In genomic region chr10:117491711-117492110, GRCm38 (mm10) we compare ENCODE assay signal across 16 mouse cellular contexts.
"Had no signal": no experiment of that assay in that cellular context is flagged by ENCODE, and none has a peak within 500 bp of the region (broad histone marks: within the 10 kb centered on the region; RNA-seq: fewer than 3 reads in every experiment).

No protein-coding gene starts in this region.

- H3K27me3 ChIP-seq: neural tube, embryonic 13.5 days; neural tube, embryonic 15.5 days; stomach, embryonic 15.5 days had no signal

- H3K9ac ChIP-seq: neural tube, embryonic 13.5 days; neural tube, embryonic 15.5 days; stomach, embryonic 15.5 days had no signal

- H3K27ac ChIP-seq: neural tube, embryonic 13.5 days; neural tube, embryonic 15.5 days; stomach, embryonic 15.5 days; stomach, postnatal 0 days had no signal

- H3K36me3 ChIP-seq: neural tube, embryonic 13.5 days; neural tube, embryonic 15.5 days; stomach, embryonic 15.5 days had no signal

- H3K4me3 ChIP-seq: neural tube, embryonic 13.5 days; neural tube, embryonic 15.5 days; stomach, embryonic 15.5 days had no signal

- H3K9me3 ChIP-seq: neural tube, embryonic 13.5 days; neural tube, embryonic 15.5 days; stomach, embryonic 15.5 days had no signal

- H3K4me1 ChIP-seq: stomach, embryonic 15.5 days had no signal

- DNase-seq: retina, postnatal 1 day; right cerebral cortex, adult 18-20 months; right cerebral cortex, postnatal 14 days; right cerebral cortex, postnatal 25 days; right cerebral cortex, postnatal 4 days; spleen, adult 18-20 months; thymus, adult 18-20 months; thymus, adult 2 months; thymus, postnatal 14 days; thymus, postnatal 25 days; thymus, postnatal 36 days; thymus, postnatal 4 days had no signal

- H3K4me2 ChIP-seq: neural tube, embryonic 13.5 days; neural tube, embryonic 15.5 days; stomach, embryonic 15.5 days had no signal
